Mouse (Mus musculus) ES-Bruce4 (cell line): Measurements from ENCODE around the gene Olfr873. TPM values are rescaled to one million over a fixed set of nuclear protein-coding genes. Genes with fewer than 3 reads are reported as not detected.
"Not testable (repeated sequence)": the region's sequence is repeated elsewhere in the genome, so short reads cannot be mapped to it uniquely, and the experiment has no call there.

Experiments
- H3K27ac ChIP-seq: 2 replicates; pipeline ENCODE4 v1.5.1; 2012; ENCODE audit warnings: low read length, inconsistent platforms; ENCODE audit not compliant: insufficient read depth
- H3K27me3 ChIP-seq: 2 replicates; pipeline ENCODE4 v1.6.1; 2012; ENCODE audit warnings: mild to moderate bottlenecking, low read length, inconsistent platforms; ENCODE audit not compliant: control insufficient read depth, poor library complexity, insufficient read depth, severe bottlenecking
- H3K36me3 ChIP-seq: 2 replicates; pipeline ENCODE4 v1.6.1; 2012; ENCODE audit warnings: inconsistent platforms, mild to moderate bottlenecking, low read length, moderate library complexity; ENCODE audit not compliant: control insufficient read depth, poor library complexity, insufficient read depth, severe bottlenecking
- H3K4me1 ChIP-seq: one replicate; pipeline ENCODE4 v1.8.1; 2011; ENCODE audit warnings: low read length; ENCODE audit not compliant: control insufficient read depth, insufficient read depth
- H3K4me3 ChIP-seq: 2 replicates; pipeline ENCODE4 v1.5.1; 2011; ENCODE audit warnings: low read depth, mild to moderate bottlenecking, low read length
- H3K9ac ChIP-seq: 2 replicates; pipeline ENCODE4 v1.6.1; 2012; ENCODE audit warnings: low read depth, mild to moderate bottlenecking, inconsistent platforms; ENCODE audit not compliant: poor library complexity, severe bottlenecking
- H3K9me3 ChIP-seq: replicated peaks from 2 replicates; pipeline ENCODE4 v1.6.1; 2012; ENCODE audit warnings: mild to moderate bottlenecking, low read length, inconsistent platforms; ENCODE audit not compliant: control insufficient read depth, poor library complexity, insufficient read depth, severe bottlenecking
- CTCF ChIP-seq: IDR thresholded peaks from one replicate; pipeline ENCODE4 v1.8.1; 2011; ENCODE audit warnings: low read depth, low read length
- EP300 ChIP-seq: IDR thresholded peaks from 2 replicates; pipeline ENCODE4 v1.6.1; 2011; ENCODE audit warnings: low read depth, low read length; ENCODE audit not compliant: insufficient read depth
- POLR2A ChIP-seq: IDR thresholded peaks from one replicate; pipeline ENCODE4 v1.8.1; 2011; ENCODE audit warnings: low read length; ENCODE audit not compliant: insufficient read depth
- polyA plus RNA-seq: library from polyadenylated mRNA; stranded (reverse); fragments of >200 nt; gene quantifications from 2 replicates; pipeline ENCODE4 v1.2.4, GENCODE M21; 2011; ENCODE audit warnings: low read depth; ENCODE audit not compliant: missing spikeins, insufficient read depth, insufficient read length

The Olfr873 gene
- polyA plus RNA-seq: 0.78 and 0.87 TPM in 2 replicates

GRCm38 (mm10) chr9:20298232-20298631, at the start of gene Olfr873:
Gene Olfr873 (plus strand): TSS chr9:20298532.
- no peaks in the 10 kb centered on the region for H3K27me3 ChIP-seq
- TF ChIP-seq POLR2A: no peak
- TF ChIP-seq CTCF: no peak
- TF ChIP-seq EP300: no peak
- no peak within 1 kb of the TSS for H3K4me3 ChIP-seq

GRCm38 (mm10) chr9:20282051-20282450, 16.3 kb upstream of the Olfr873 start, which contains the start of gene Olfr39:
Gene Olfr39 (plus strand): TSS chr9:20282351.
- H3K27me3 ChIP-seq: no peaks in the 10 kb centered on the region
- H3K27ac ChIP-seq: no peak within 1 kb of the TSS
- H3K9ac ChIP-seq: no peak within 1 kb of the TSS
- no peak within 1 kb of the TSS for H3K4me3 ChIP-seq
- H3K4me1 ChIP-seq: no peaks in the 10 kb centered on the region
- H3K36me3 ChIP-seq: no peaks in the 10 kb centered on the region
- no peaks in the 10 kb centered on the region for H3K9me3 ChIP-seq
- no peak for TF ChIP-seq EP300
- no peak for TF ChIP-seq POLR2A

More at GRCm38 (mm10) chr9:20298232-20298631, at the start of gene Olfr873:
- no peaks in the 10 kb centered on the region for H3K4me1 ChIP-seq
- no peak within 1 kb of the TSS for H3K27ac ChIP-seq
- no peak within 1 kb of the TSS for H3K9ac ChIP-seq
- H3K9me3 ChIP-seq: no peaks in the 10 kb centered on the region
- H3K36me3 ChIP-seq: no peaks in the 10 kb centered on the region

- H3K27me3 ChIP-seq, H3K27ac ChIP-seq, H3K9ac ChIP-seq, H3K4me1 ChIP-seq, H3K36me3 ChIP-seq, H3K4me3 ChIP-seq, H3K9me3 ChIP-seq: not testable (repeated sequence)
- peak; percentile 75; the same call in 1 of the 2 replicates for TF ChIP-seq EP300
Measured at GRCm38 (mm10) chr9:20295562-20295961, 2.8 kb upstream of the Olfr873 start.

- Histone ChIP-seq H3K27ac (no peak within 1 kb of the TSS), H3K4me1 (no peaks in the 10 kb centered on the region), H3K9me3 (no peaks in the 10 kb centered on the region), H3K9ac (no peak within 1 kb of the TSS), H3K36me3 (no peaks in the 10 kb centered on the region), H3K4me3 (no peak within 1 kb of the TSS), H3K27me3 (no peaks in the 10 kb centered on the region)
- TF ChIP-seq CTCF (no peak), POLR2A (no peak)
Measured at GRCm38 (mm10) chr9:20335994-20336393, 37.7 kb downstream of the Olfr873 start, which contains the start of gene Olfr18. Gene Olfr18 (minus strand): TSS chr9:20336094.

- no peaks in the 10 kb centered on the region for H3K9me3 ChIP-seq
- TF ChIP-seq POLR2A (no peak), CTCF (no peak), EP300 (no peak)
- H3K36me3 ChIP-seq: no peaks in the 10 kb centered on the region
Measured at GRCm38 (mm10) chr9:20348501-20348900, 50.2 kb downstream of the Olfr873 start.

More at GRCm38 (mm10) chr9:20348501-20348900, 50.2 kb downstream of the Olfr873 start:
- H3K9ac ChIP-seq: no peak overlapping the region
- H3K4me3 ChIP-seq: no peak overlapping the region
- H3K27me3 ChIP-seq: no peaks in the 10 kb centered on the region
- H3K4me1 ChIP-seq: no peaks in the 10 kb centered on the region
- H3K27ac ChIP-seq: no peak overlapping the region

Other genes with a start within 250 kb of the Olfr873 start
- not detected in 2 replicates for gene Olfr867, start 241.0 kb upstream of the Olfr873 start, polyA plus RNA-seq
- not detected in 2 replicates for gene Olfr868, start 199.9 kb upstream of the Olfr873 start, polyA plus RNA-seq
- not detected in 2 replicates for gene Olfr869, start 169.5 kb upstream of the Olfr873 start, polyA plus RNA-seq
- gene Olfr870, start 124.5 kb upstream of the Olfr873 start, polyA plus RNA-seq: not detected in 2 replicates
- gene Olfr871, start 86.3 kb upstream of the Olfr873 start, polyA plus RNA-seq: not detected in 2 replicates
- not detected in 2 replicates for gene Olfr872, start 61.4 kb upstream of the Olfr873 start, polyA plus RNA-seq
- not detected in 2 replicates for gene Olfr39, start 16.2 kb upstream of the Olfr873 start, polyA plus RNA-seq
- not detected in 2 replicates for gene Olfr18, start 37.6 kb downstream of the Olfr873 start, polyA plus RNA-seq
- 5.3 and 7.3 TPM in 2 replicates for gene Zfp560, start 86.6 kb downstream of the Olfr873 start, polyA plus RNA-seq
- gene Zfp26, start 161.6 kb downstream of the Olfr873 start, polyA plus RNA-seq: 28.6 and 30.7 TPM in 2 replicates
- 17.5 and 19.4 TPM in 2 replicates for gene Zfp426, start 194.2 kb downstream of the Olfr873 start, polyA plus RNA-seq
- 113 and 128 TPM in 2 replicates for gene Zfp266, start 222.9 kb downstream of the Olfr873 start, polyA plus RNA-seq